Mouse (Mus musculus): ENCODE measurements at regions not wholly inside any gene's neighbourhood (a gene's known extent, or its start where the extent isn't known, plus 50 kb on each side); places are given as distances from the start of the nearest gene placed in this dataset.
A peak's percentile ranks its signal among the peaks of the same experiment; 100 is the strongest.
"Not testable (repeated sequence)": the region's sequence is repeated elsewhere in the genome, so short reads cannot be mapped to it uniquely, and the experiment has no call there.

- 82% methylated on average over 9 of the region's 14 CpGs for WGBS
- not testable (repeated sequence) for DNase-seq (ENCODE audit: low spot score); H3K9me3 ChIP-seq (replicated peaks); H3K4me1 ChIP-seq; H3K36me3 ChIP-seq; H3K27ac ChIP-seq (replicated peaks); H3K4me3 ChIP-seq; H3K27me3 ChIP-seq (ENCODE audit: low read depth, poor library complexity, severe bottlenecking)
These were observed 67.4 kb downstream of the Pdia4 start for GRCm38 (mm10) chr6:47745856-47746255.

- not testable (repeated sequence) for H3K27ac ChIP-seq (replicated peaks); H3K36me3 ChIP-seq; H3K4me1 ChIP-seq; DNase-seq (ENCODE audit: low spot score); H3K27me3 ChIP-seq (ENCODE audit: low read depth, poor library complexity, severe bottlenecking); H3K9me3 ChIP-seq (replicated peaks)
- no CpG with 5 or more reads among the region's 20 CpGs for WGBS
- peak overlapping the region; percentile 28; the same call in 1 of the 2 replicates for H3K4me3 ChIP-seq
These were observed 69.4 kb downstream of the Pdia4 start for GRCm38 (mm10) chr6:47743856-47744255.

GRCm38 (mm10) chr6:47740216-47740615 lies 73.0 kb downstream of the Pdia4 start:
- H3K9me3 ChIP-seq (replicated peaks); H3K36me3 ChIP-seq; H3K4me1 ChIP-seq; H3K27ac ChIP-seq (replicated peaks); H3K27me3 ChIP-seq (ENCODE audit: low read depth, poor library complexity, severe bottlenecking): not testable (repeated sequence)
- peak overlapping the region; percentile 51 for H3K4me3 ChIP-seq
- DNase-seq (ENCODE audit: low spot score) = peak; percentile 30
- 11% methylated on average over 23 of the region's 47 CpGs for whole genome bisulfite sequencing

GRCm38 (mm10) chr6:47739696-47740095 lies 73.5 kb downstream of the Pdia4 start:
- H3K27ac ChIP-seq (replicated peaks); H3K4me3 ChIP-seq; H3K36me3 ChIP-seq; H3K4me1 ChIP-seq; H3K27me3 ChIP-seq (ENCODE audit: low read depth, poor library complexity, severe bottlenecking); H3K9me3 ChIP-seq (replicated peaks); DNase-seq (ENCODE audit: low spot score): not testable (repeated sequence)
- 10% methylated on average over 15 of the region's 26 CpGs for WGBS

GRCm38 (mm10) chr6:47737972-47738371 lies 75.3 kb downstream of the Pdia4 start:
- 67% methylated on average over 1 of the region's 3 CpGs for WGBS
- not testable (repeated sequence) for H3K27ac ChIP-seq (replicated peaks); H3K36me3 ChIP-seq; H3K4me1 ChIP-seq; H3K9me3 ChIP-seq (replicated peaks); DNase-seq (ENCODE audit: low spot score); H3K4me3 ChIP-seq; H3K27me3 ChIP-seq (ENCODE audit: low read depth, poor library complexity, severe bottlenecking)

All from midbrain, embryonic 10.5 days (tissue).